Mouse (Mus musculus): Measurements from ENCODE around the gene Spaca1. TPM values are rescaled to one million over a fixed set of nuclear protein-coding genes. Genes with fewer than 3 reads are reported as not detected.
A peak's percentile ranks its signal among the peaks of the same experiment; 100 is the strongest.
"Not testable (repeated sequence)": the region's sequence is repeated elsewhere in the genome, so short reads cannot be mapped to it uniquely, and the experiment has no call there.

Gene Spaca1
- not detected for total RNA-seq (2021)
- long read RNA-seq, experiment 1 = 0 reads
- long read RNA-seq, experiment 2, partial matches to known transcripts = 0 of 1 reads
- long read RNA-seq, experiment 2, other reads (novel, unspliced or antisense) = 0 of 1 reads

GRCm38 (mm10) chr4:34049571-34050255, at the start of gene Spaca1:
TSS of gene Spaca1 (minus strand) at chr4:34050191.
- peak in 1 of 2 experiments; percentile 3 for DNase-seq (ENCODE audit: low spot score in 2 of 2)

- DNase-seq (ENCODE audit: low spot score in 2 of 2) = not testable (repeated sequence)
Measured at GRCm38 (mm10) chr4:34087286-34087685, 37.3 kb upstream of the Spaca1 start.

- DNase-seq (ENCODE audit: low spot score in 2 of 2) = no peak
Measured at GRCm38 (mm10) chr4:34081064-34081463, 31.1 kb upstream of the Spaca1 start.

- DNase-seq (ENCODE audit: low spot score in 2 of 2) = no peak
Measured at GRCm38 (mm10) chr4:34069002-34069401, 19.0 kb upstream of the Spaca1 start.

- DNase-seq (ENCODE audit: low spot score in 2 of 2) = no peak
Measured at GRCm38 (mm10) chr4:34058320-34058719, 8.3 kb upstream of the Spaca1 start.

GRCm38 (mm10) chr4:34026771-34027170, 23.2 kb downstream of the Spaca1 start:
- no peak for DNase-seq (ENCODE audit: low spot score in 2 of 2)

- no peak for DNase-seq (ENCODE audit: low spot score in 2 of 2)
Measured at GRCm38 (mm10) chr4:34021456-34021855, 28.5 kb downstream of the Spaca1 start.

- no peak for DNase-seq (ENCODE audit: low spot score in 2 of 2)
Measured at GRCm38 (mm10) chr4:33996382-33996781, 53.6 kb downstream of the Spaca1 start.

GRCm38 (mm10) chr4:33992687-33993086, 57.3 kb downstream of the Spaca1 start:
- DNase-seq (ENCODE audit: low spot score in 2 of 2) = no peak

GRCm38 (mm10) chr4:33988466-33989089, 61.4 kb downstream of the Spaca1 start:
- DNase-seq (ENCODE audit: low spot score in 2 of 2) = no peak

Other genes starting within 250 kb of the Spaca1 start
- gene Cnr1, start 125.6 kb downstream of the Spaca1 start, total RNA-seq (2021) = 100 to 1,000 TPM; 165 to 201 TPM